Comparison of ENCODE assay signal across 20 mouse cellular contexts in genomic region chr5:112368666-112369065, GRCm38 (mm10). TPM values are rescaled to one million over a fixed set of nuclear protein-coding genes. Genes with fewer than 3 reads are reported as not detected.
DNase-seq lines count a peak whose midpoint lies in the region; ATAC-seq and TF ChIP-seq lines count a peak whose summit lies in the region.
"Had no signal": no experiment of that assay in that cellular context is flagged by ENCODE, and none has a peak within 500 bp of the region (broad histone marks: within the 10 kb centered on the region; RNA-seq: fewer than 3 reads in every experiment).

No protein-coding gene starts in this region.

- 0 out of 2 replicates have a peak, but pooled peaks have one; percentile 15 for ATAC-seq in hindbrain, embryonic 14.5 days (ENCODE audit: low FRiP score)
- no peak for ATAC-seq in hindbrain, embryonic 12.5 days (ENCODE audit: low FRiP score)
- ATAC-seq in hindbrain, embryonic 16.5 days: 0 out of 2 replicates have a peak, but pooled peaks have one; percentile 12
- ATAC-seq: inflammation-experienced regulatory T-cells, adult 6 months had no signal

- no peak overlapping the region for H3K4me3 ChIP-seq in hindbrain, embryonic 14.5 days (replicated peaks; ENCODE audit: low read length)
- H3K4me3 ChIP-seq in hindbrain, embryonic 12.5 days: no peak overlapping the region
- H3K4me3 ChIP-seq in C2C12 (ENCODE audit: insufficient read depth, poor library complexity, severe bottlenecking): peak overlapping the region; percentile 16
- H3K4me3 ChIP-seq in cerebellum, adult 2 months (replicated peaks; ENCODE audit: insufficient read depth, low read depth, low read length): peak overlapping the region; percentile 19
- H3K4me3 ChIP-seq in hindbrain, embryonic 16.5 days (ENCODE audit: low read length): no peak overlapping the region
- H3K4me3 ChIP-seq: heart, embryonic 10.5 days; limb, embryonic 10.5 days; midbrain, embryonic 12.5 days; neural tube, embryonic 12.5 days had no signal

- no peak overlapping the region for H3K9ac ChIP-seq in hindbrain, embryonic 14.5 days
- H3K9ac ChIP-seq in hindbrain, embryonic 12.5 days: no peak overlapping the region
- 0 out of 2 replicates have a peak overlapping the region, but pooled peaks have one; percentile 0 for H3K9ac ChIP-seq in hindbrain, embryonic 16.5 days (ENCODE audit: low read depth, low read length)
- H3K9ac ChIP-seq: liver, embryonic 14.5 days; midbrain, embryonic 12.5 days; neural tube, embryonic 12.5 days had no signal

- H3K27me3 ChIP-seq in hindbrain, embryonic 14.5 days (ENCODE audit: control insufficient read depth, insufficient read depth, low read length): no peaks in the 10 kb centered on the region
- 0 out of 2 replicates have a peak, but pooled peaks cover 2% of the 10 kb centered on the region for H3K27me3 ChIP-seq in hindbrain, embryonic 12.5 days
- no peaks in the 10 kb centered on the region for H3K27me3 ChIP-seq in C2C12 (ENCODE audit: control insufficient read depth, insufficient read depth, insufficient read length)
- no peaks in the 10 kb centered on the region for H3K27me3 ChIP-seq in cerebellum, adult 2 months (ENCODE audit: control insufficient read depth, insufficient read depth, low read length)
- no peaks in the 10 kb centered on the region for H3K27me3 ChIP-seq in hindbrain, embryonic 16.5 days (replicated peaks; ENCODE audit: control insufficient read depth, insufficient read depth, low read length)
- H3K27me3 ChIP-seq: neural tube, embryonic 12.5 days had no signal

- H3K79me3 ChIP-seq in C2C12 (ENCODE audit: low read depth): no peaks in the 10 kb centered on the region

- no peak for DNase-seq in hindbrain, embryonic 14.5 days (ENCODE audit: low spot score)
- DNase-seq in cerebellum, adult 2 months: peak; percentile 92 to 97
- no peak for DNase-seq in heart, postnatal 4 days
- no peak for DNase-seq in frontal cortex, postnatal 14 days (ENCODE audit: low spot score in 2 of 2)
- no peak for DNase-seq in kidney, adult 9 months
- DNase-seq: adrenal gland, postnatal 36 days; lung, postnatal 14 days had no signal

- peaks cover 18% of the 10 kb centered on the region for H3K79me2 ChIP-seq in C2C12 (ENCODE audit: control insufficient read depth, insufficient read depth)

- no peak for TF ChIP-seq CTCF in C2C12 (IDR thresholded peaks at IDR 0.05; ENCODE audit: control insufficient read depth, insufficient read depth, insufficient read length)
- TF ChIP-seq CTCF in cerebellum, adult 2 months (IDR thresholded peaks at IDR 0.05; ENCODE audit: borderline replicate concordance, insufficient read depth, low read depth, low read length): peak; percentile 29; the same call in 1 of the 2 replicates

- peaks cover 42% of the 10 kb centered on the region for H3K36me3 ChIP-seq in hindbrain, embryonic 14.5 days (replicated peaks; ENCODE audit: control insufficient read depth, insufficient read depth)
- H3K36me3 ChIP-seq in hindbrain, embryonic 12.5 days: peaks cover 63% of the 10 kb centered on the region
- H3K36me3 ChIP-seq in C2C12 (ENCODE audit: control insufficient read depth, insufficient read depth): peaks cover 25% of the 10 kb centered on the region
- H3K36me3 ChIP-seq in hindbrain, embryonic 16.5 days (ENCODE audit: control insufficient read depth, insufficient read depth, low read length): peaks cover 17% of the 10 kb centered on the region; the same call in 1 of the 2 replicates

- WGBS in hindbrain, embryonic 14.5 days: 55% methylated on average over 10 of the region's 10 CpGs
- 78% methylated on average over 10 of the region's 10 CpGs for WGBS in hindbrain, embryonic 12.5 days
- 5% methylated on average over 10 of the region's 10 CpGs for WGBS in cerebellum, adult 2 months
- WGBS in hindbrain, embryonic 16.5 days: 50% methylated on average over 10 of the region's 10 CpGs

- peak overlapping the region; percentile 9; the same call in 1 of the 2 replicates for H3K27ac ChIP-seq in hindbrain, embryonic 14.5 days
- H3K27ac ChIP-seq in hindbrain, embryonic 12.5 days: no peak overlapping the region
- H3K27ac ChIP-seq in cerebellum, adult 2 months (ENCODE audit: insufficient read depth, low read length): peak overlapping the region; percentile 97
- H3K27ac ChIP-seq in hindbrain, embryonic 16.5 days (ENCODE audit: low read depth, low read length): peak overlapping the region; percentile 64
- H3K27ac ChIP-seq: heart, embryonic 10.5 days; kidney, postnatal 0 days; limb, embryonic 10.5 days; liver, embryonic 14.5 days; midbrain, embryonic 12.5 days; neural tube, embryonic 12.5 days had no signal

- peak; percentile 25; the same call in 1 of the 2 replicates for TF ChIP-seq POLR2A in cerebellum, adult 2 months (IDR thresholded peaks at IDR 0.05; ENCODE audit: borderline replicate concordance, insufficient read depth, low read length)

- no peaks in the 10 kb centered on the region for H3K9me3 ChIP-seq in hindbrain, embryonic 14.5 days (ENCODE audit: control insufficient read depth, low read length)
- H3K9me3 ChIP-seq in hindbrain, embryonic 12.5 days (replicated peaks): no peaks in the 10 kb centered on the region
- H3K9me3 ChIP-seq in hindbrain, embryonic 16.5 days (ENCODE audit: control insufficient read depth, low read length): no peaks in the 10 kb centered on the region
- H3K9me3 ChIP-seq: heart, embryonic 10.5 days; limb, embryonic 10.5 days; midbrain, embryonic 12.5 days; neural tube, embryonic 12.5 days had no signal

- peak overlapping the region; percentile 22 for H3ac ChIP-seq in C2C12 (ENCODE audit: control insufficient read depth, insufficient read length, low read depth)

- H3K4me2 ChIP-seq in hindbrain, embryonic 14.5 days (replicated peaks): no peak overlapping the region
- no peak overlapping the region for H3K4me2 ChIP-seq in hindbrain, embryonic 12.5 days (replicated peaks)
- no peak overlapping the region for H3K4me2 ChIP-seq in hindbrain, embryonic 16.5 days (ENCODE audit: low read length)
- H3K4me2 ChIP-seq: midbrain, embryonic 12.5 days; neural tube, embryonic 12.5 days had no signal

- peaks cover 37% of the 10 kb centered on the region for H3K4me1 ChIP-seq in hindbrain, embryonic 14.5 days (replicated peaks; ENCODE audit: control insufficient read depth, insufficient read depth, low read length)
- peaks cover 39% of the 10 kb centered on the region for H3K4me1 ChIP-seq in hindbrain, embryonic 12.5 days
- H3K4me1 ChIP-seq in cerebellum, adult 2 months (ENCODE audit: control insufficient read depth, insufficient read depth, low read length): peaks cover 56% of the 10 kb centered on the region
- H3K4me1 ChIP-seq in hindbrain, embryonic 16.5 days (ENCODE audit: control insufficient read depth, insufficient read depth, low read depth, low read length): peaks cover 47% of the 10 kb centered on the region
- H3K4me1 ChIP-seq: heart, embryonic 10.5 days had no signal

TF ChIP-seq in C2C12, 6 proteins besides CTCF, POLR2A, EP300 and RAD21:
- TF ChIP-seq MYOD1 (IDR thresholded peaks at IDR 0.05; ENCODE audit: control insufficient read depth, insufficient read length, low read depth) (peak; percentile 47), MAX (IDR thresholded peaks at IDR 0.05) (no peak)

RNA-seq across cellular contexts. Expression of gene Gm6583, which starts 12.8 kb away (rescaled TPM):
- polyA plus RNA-seq in hindbrain, embryonic 14.5 days (2014; fragmentation: Nextera tagmentation; extraction: Ambion mirVana): 0.13 and 0.14 TPM in 2 replicates
- 0.26 and 0.27 TPM in 2 replicates for polyA plus RNA-seq in hindbrain, embryonic 12.5 days (2016; fragmentation: Nextera tagmentation; extraction: Ambion mirVana)
- polyA plus RNA-seq in C2C12 (2012; fragmentation: generic; extraction: Trizol): 0.04 TPM
- polyA plus RNA-seq in cerebellum, adult 2 months (2012; rRNA removed): not detected in 2 replicates
- polyA plus RNA-seq in hindbrain, embryonic 16.5 days (2015; fragmentation: Nextera tagmentation; extraction: Ambion mirVana): 0.17 and 0.21 TPM in 2 replicates
- under 1 TPM in 1 of 2 experiments, not detected in 1; 0.11 TPM for total RNA-seq in heart, postnatal 4 days (2021)
- total RNA-seq: adrenal gland, postnatal 36 days; common myeloid progenitor, adult 5-6 weeks; gastrocnemius, adult 8-10 months; layer of hippocampus, postnatal 10 days had no signal

RNA-seq across cellular contexts. Expression of gene Hps4, which starts 25.8 kb away (rescaled TPM):
- 32.8 and 36.0 TPM in 2 replicates for polyA plus RNA-seq in hindbrain, embryonic 14.5 days (2014; fragmentation: Nextera tagmentation; extraction: Ambion mirVana)
- 35.4 and 37.1 TPM in 2 replicates for polyA plus RNA-seq in hindbrain, embryonic 12.5 days (2016; fragmentation: Nextera tagmentation; extraction: Ambion mirVana)
- polyA plus RNA-seq in C2C12 (2012; fragmentation: generic; extraction: Trizol): 16.1 TPM
- polyA plus RNA-seq in cerebellum, adult 2 months (2012; rRNA removed): 47.4 and 54.5 TPM in 2 replicates
- 37.4 and 39.6 TPM in 2 replicates for polyA plus RNA-seq in hindbrain, embryonic 16.5 days (2015; fragmentation: Nextera tagmentation; extraction: Ambion mirVana)
- total RNA-seq in heart, postnatal 4 days (2021): 10 to 100 TPM; 14.4 to 15.5 TPM

RNA-seq across cellular contexts. Expression of gene Srrd, which starts 25.8 kb away (rescaled TPM):
- 60.4 and 62.5 TPM in 2 replicates for polyA plus RNA-seq in hindbrain, embryonic 14.5 days (2014; fragmentation: Nextera tagmentation; extraction: Ambion mirVana)
- 46.9 and 47.6 TPM in 2 replicates for polyA plus RNA-seq in hindbrain, embryonic 12.5 days (2016; fragmentation: Nextera tagmentation; extraction: Ambion mirVana)
- 26.2 TPM for polyA plus RNA-seq in C2C12 (2012; fragmentation: generic; extraction: Trizol)
- polyA plus RNA-seq in cerebellum, adult 2 months (2012; rRNA removed): 56.6 and 61.3 TPM in 2 replicates
- 58.3 and 60.8 TPM in 2 replicates for polyA plus RNA-seq in hindbrain, embryonic 16.5 days (2015; fragmentation: Nextera tagmentation; extraction: Ambion mirVana)
- 10 to 100 TPM; 11.5 to 14.6 TPM for total RNA-seq in heart, postnatal 4 days (2021)

RNA-seq across cellular contexts. Expression of gene Asphd2, which starts 26.0 kb away (rescaled TPM):
- polyA plus RNA-seq in hindbrain, embryonic 14.5 days (2014; fragmentation: Nextera tagmentation; extraction: Ambion mirVana): 79.3 and 85.9 TPM in 2 replicates
- polyA plus RNA-seq in hindbrain, embryonic 12.5 days (2016; fragmentation: Nextera tagmentation; extraction: Ambion mirVana): 60.7 and 66.1 TPM in 2 replicates
- 10.8 TPM for polyA plus RNA-seq in C2C12 (2012; fragmentation: generic; extraction: Trizol)
- polyA plus RNA-seq in cerebellum, adult 2 months (2012; rRNA removed): 87.9 and 92.7 TPM in 2 replicates
- 29.5 and 37.0 TPM in 2 replicates for polyA plus RNA-seq in hindbrain, embryonic 16.5 days (2015; fragmentation: Nextera tagmentation; extraction: Ambion mirVana)
- 1 to 10 TPM; 1.4 to 1.6 TPM for total RNA-seq in heart, postnatal 4 days (2021)
- polyA plus RNA-seq: inflammation-experienced regulatory T-cells, adult 6 months had no signal

RNA-seq across cellular contexts. Expression of gene Tfip11, which starts 42.5 kb away (rescaled TPM):
- polyA plus RNA-seq in hindbrain, embryonic 14.5 days (2014; fragmentation: Nextera tagmentation; extraction: Ambion mirVana): 24.9 and 26.4 TPM in 2 replicates
- polyA plus RNA-seq in hindbrain, embryonic 12.5 days (2016; fragmentation: Nextera tagmentation; extraction: Ambion mirVana): 38.1 TPM in 2 replicates
- polyA plus RNA-seq in C2C12 (2012; fragmentation: generic; extraction: Trizol): 44.9 TPM
- 48.2 and 50.8 TPM in 2 replicates for polyA plus RNA-seq in cerebellum, adult 2 months (2012; rRNA removed)
- 31.9 and 34.6 TPM in 2 replicates for polyA plus RNA-seq in hindbrain, embryonic 16.5 days (2015; fragmentation: Nextera tagmentation; extraction: Ambion mirVana)
- total RNA-seq in heart, postnatal 4 days (2021): 10 to 100 TPM; 20.3 to 20.5 TPM

Comparison
In these comparisons a context has a peak if more than half of its experiments do, and no peak if none do; other contexts are left out.
1. DNase-seq: peak in cerebellum, adult 2 months (2 of 2); none in hindbrain, embryonic 14.5 days (single experiment), heart, postnatal 4 days (single experiment), frontal cortex, postnatal 14 days (0 of 2) and kidney, adult 9 months (single experiment).
2. H3K4me3 ChIP-seq: peak in C2C12 (single experiment) and cerebellum, adult 2 months (single experiment); none in hindbrain, embryonic 14.5 days (single experiment), hindbrain, embryonic 12.5 days (single experiment) and hindbrain, embryonic 16.5 days (single experiment).